Mouse (Mus musculus) adrenal gland, adult 2 months (tissue): ENCODE measurements around the gene Gm29049. TPM values are rescaled to one million over a fixed set of nuclear protein-coding genes. Genes with fewer than 3 reads are reported as not detected.
"Not testable (repeated sequence)": the region's sequence is repeated elsewhere in the genome, so short reads cannot be mapped to it uniquely, and the experiment has no call there.

ENCODE experiments used
- DNase-seq: peaks from one replicate; pipeline ENCODE4 v3.0.0; 2021
- long read RNA-seq: library from polyadenylated mRNA; stranded (forward); transcript quantifications from one replicate; pipeline ENCODE4 v2.0.0, GENCODE M21; 2021
- polyA plus RNA-seq: library from polyadenylated mRNA; depleted of rRNA; stranded (reverse); fragments of >200 nt; gene quantifications from 2 replicates; pipeline ENCODE4 v1.2.3, GENCODE M21; 2012; rRNA removed
- total RNA-seq, 2 experiments: library from RNA; stranded (reverse); gene quantifications; 2 replicates each; pipeline ENCODE4 v1.2.3; 2021

Gm29049 gene
- total RNA-seq (not detected), polyA plus RNA-seq (not detected in 2 replicates)
- long read RNA-seq, result 0 reads

DNA sequence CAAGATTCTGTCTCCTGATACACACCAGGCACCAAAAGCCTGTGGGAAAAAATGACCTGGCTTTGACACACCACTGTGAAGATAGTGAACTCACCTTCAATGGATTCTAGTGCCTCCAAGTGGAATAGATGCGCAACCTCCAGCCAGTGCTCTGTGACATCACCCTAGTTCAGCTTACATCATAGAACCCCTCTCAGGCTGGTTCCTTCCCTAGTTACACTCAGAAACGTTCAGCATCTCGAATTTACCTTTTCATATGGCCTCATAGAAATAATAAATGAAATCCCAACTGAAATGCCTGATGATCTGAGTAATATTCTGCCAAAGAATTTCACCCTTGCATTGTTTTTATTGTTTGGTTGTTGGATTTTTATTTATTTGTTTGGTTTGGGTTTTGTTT is at the start of gene Gm29049:
Gene Gm29049, minus strand, starts transcription at position 101 of the 400 bp plus-strand sequence.
- not testable (repeated sequence) for DNase-seq

Other genes with a start within 250 kb of the Gm29049 start
- not detected for gene Gm20825, start 74.3 kb upstream of the Gm29049 start, total RNA-seq
- not detected in 2 replicates for gene Gm20825, start 74.3 kb upstream of the Gm29049 start, polyA plus RNA-seq